Mouse (Mus musculus) heart, adult 2 months (tissue): ENCODE measurements around the gene Otud7b.

Source experiments
- CTCF ChIP-seq: fragments of 200-600 bp; IDR thresholded peaks from 2 replicates; pipeline ENCODE4 v1.8.1; 2022; ENCODE audit warnings: antibody characterized with exemption, mild to moderate bottlenecking, moderate library complexity
- EP300 ChIP-seq: fragments of 200-500 bp; IDR thresholded peaks from 2 replicates; pipeline ENCODE4 v1.6.1; 2011; ENCODE audit warnings: low read depth, low read length, control low read depth; ENCODE audit not compliant: insufficient read depth
- POLR2A ChIP-seq: fragments of 200-500 bp; IDR thresholded peaks from 2 replicates; pipeline ENCODE4 v1.6.1; 2011; ENCODE audit warnings: mild to moderate bottlenecking, low read depth, low read length, control low read depth; ENCODE audit not compliant: insufficient read depth

DNA sequence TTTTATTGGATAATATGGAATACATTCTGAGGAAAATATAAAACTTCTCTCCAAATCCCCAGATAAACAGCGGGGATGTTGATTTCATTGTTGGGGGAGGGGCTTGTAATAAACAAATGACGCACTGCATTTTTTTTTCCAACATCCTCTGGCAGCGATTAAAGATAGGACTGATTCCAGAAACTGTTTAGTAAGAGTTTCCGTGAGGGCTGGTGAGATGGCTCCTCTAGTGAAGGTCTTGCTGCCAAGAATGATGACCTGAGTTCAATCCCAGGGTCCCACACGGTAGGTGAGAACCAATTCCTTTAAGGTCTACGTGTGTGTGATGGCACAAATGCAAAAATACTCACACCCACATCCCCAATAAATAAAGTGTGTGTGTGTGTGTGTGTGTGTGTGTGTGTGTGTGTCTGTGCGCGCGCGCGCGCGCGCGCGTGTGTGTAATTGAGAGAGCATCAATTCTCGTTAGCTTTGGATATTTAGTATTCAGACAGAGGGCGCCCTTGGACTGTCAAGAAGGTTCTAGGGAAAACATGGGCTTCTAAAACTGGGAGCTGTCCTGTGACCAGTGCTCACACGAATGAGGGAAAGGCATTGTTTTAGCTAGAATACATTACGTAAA, 38.5 kb upstream of the Otud7b start:
- TF ChIP-seq POLR2A (0 out of 2 replicates have a peak, but pooled peaks have one; percentile 17), EP300 (no peak), CTCF (peak; percentile 67)
